13 mouse cellular contexts compared by ENCODE assay signal in genomic region chr5:35895926-35896325, GRCm38 (mm10). TPM values are rescaled to one million over a fixed set of nuclear protein-coding genes. Genes with fewer than 3 reads are reported as not detected.
A peak's percentile ranks its signal among the peaks of the same experiment; 100 is the strongest.
DNase-seq lines count a peak whose midpoint lies in the region; ATAC-seq and TF ChIP-seq lines count a peak whose summit lies in the region.
"Had no signal": no experiment of that assay in that cellular context is flagged by ENCODE, and none has a peak within 500 bp of the region (broad histone marks: within the 10 kb centered on the region; RNA-seq: fewer than 3 reads in every experiment).

No protein-coding gene starts in this region.

- no peak overlapping the region for H3K9ac ChIP-seq in kidney, embryonic 15.5 days
- H3K9ac ChIP-seq in forebrain, postnatal 0 days: no peak overlapping the region
- H3K9ac ChIP-seq in midbrain, postnatal 0 days (replicated peaks; ENCODE audit: low read length, poor library complexity, severe bottlenecking): no peak overlapping the region
- H3K9ac ChIP-seq: embryonic facial prominence, embryonic 12.5 days; liver, embryonic 13.5 days had no signal

- 66% methylated on average over 4 of the region's 4 CpGs for WGBS in kidney, embryonic 15.5 days
- 90% methylated on average over 4 of the region's 4 CpGs for WGBS in forebrain, postnatal 0 days
- 90% methylated on average over 4 of the region's 4 CpGs for WGBS in midbrain, postnatal 0 days

- H3K36me3 ChIP-seq in kidney, embryonic 15.5 days: no peaks in the 10 kb centered on the region
- no peaks in the 10 kb centered on the region for H3K36me3 ChIP-seq in forebrain, postnatal 0 days (ENCODE audit: insufficient read depth)
- H3K36me3 ChIP-seq in midbrain, postnatal 0 days (ENCODE audit: insufficient read depth, low read length): no peaks in the 10 kb centered on the region
- H3K36me3 ChIP-seq: embryonic facial prominence, embryonic 12.5 days; liver, embryonic 13.5 days had no signal

- no peak for TF ChIP-seq CTCF in forebrain, postnatal 0 days (IDR thresholded peaks at IDR 0.05; ENCODE audit: low read depth)
- no peak for TF ChIP-seq CTCF in midbrain, postnatal 0 days (IDR thresholded peaks at IDR 0.05)

- H3K4me1 ChIP-seq in kidney, embryonic 15.5 days: peaks cover 72% of the 10 kb centered on the region
- H3K4me1 ChIP-seq in forebrain, postnatal 0 days (ENCODE audit: insufficient read depth): peaks cover 16% of the 10 kb centered on the region
- peaks cover 12% of the 10 kb centered on the region; the same call in 1 of the 2 replicates for H3K4me1 ChIP-seq in midbrain, postnatal 0 days (ENCODE audit: insufficient read depth, low read length)

- H3K9me3 ChIP-seq in kidney, embryonic 15.5 days (replicated peaks): no peaks in the 10 kb centered on the region
- H3K9me3 ChIP-seq in forebrain, postnatal 0 days (ENCODE audit: low read length): no peaks in the 10 kb centered on the region
- H3K9me3 ChIP-seq in midbrain, postnatal 0 days (ENCODE audit: low read length): no peaks in the 10 kb centered on the region
- H3K9me3 ChIP-seq: embryonic facial prominence, embryonic 12.5 days; liver, embryonic 13.5 days had no signal

- H3K4me3 ChIP-seq in kidney, embryonic 15.5 days (replicated peaks): no peak overlapping the region
- no peak overlapping the region for H3K4me3 ChIP-seq in forebrain, postnatal 0 days (ENCODE audit: low read depth, low read length)
- H3K4me3 ChIP-seq in midbrain, postnatal 0 days (ENCODE audit: low read depth, low read length): no peak overlapping the region
- H3K4me3 ChIP-seq: liver, embryonic 13.5 days had no signal

- H3K27ac ChIP-seq in kidney, embryonic 15.5 days: peak overlapping the region; percentile 11; the same call in 1 of the 2 replicates
- no peak overlapping the region for H3K27ac ChIP-seq in forebrain, postnatal 0 days (ENCODE audit: low read depth, low read length)
- H3K27ac ChIP-seq in midbrain, postnatal 0 days (ENCODE audit: low read depth, low read length): no peak overlapping the region
- H3K27ac ChIP-seq: embryonic facial prominence, embryonic 12.5 days; liver, embryonic 13.5 days had no signal

- DNase-seq in adrenal gland, adult 2 months: peak; percentile 37
- no peak for DNase-seq in adrenal gland, postnatal 25 days
- DNase-seq in kidney, postnatal 10 days: no peak
- no peak for DNase-seq in forebrain, postnatal 0 days
- no peak for DNase-seq in midbrain, postnatal 0 days (ENCODE audit: low spot score)
- DNase-seq in frontal cortex, postnatal 25 days (ENCODE audit: low spot score in 2 of 2): no peak
- DNase-seq: cerebellum, postnatal 25 days; heart, adult 18-20 months; liver, embryonic 13.5 days; lung, postnatal 36 days had no signal

- no peak for ATAC-seq in kidney, embryonic 15.5 days (replicated peaks; ENCODE audit: low FRiP score)
- no peak for ATAC-seq in forebrain, postnatal 0 days
- no peak for ATAC-seq in midbrain, postnatal 0 days (ENCODE audit: low FRiP score)
- no peak for ATAC-seq in inflammation-experienced regulatory T-cells, adult 6 months

- no peak overlapping the region for H3K4me2 ChIP-seq in kidney, embryonic 15.5 days
- H3K4me2 ChIP-seq in forebrain, postnatal 0 days (ENCODE audit: low read depth): 0 out of 2 replicates have a peak overlapping the region, but pooled peaks have one; percentile 84
- peak overlapping the region; percentile 7; the same call in 1 of the 2 replicates for H3K4me2 ChIP-seq in midbrain, postnatal 0 days (ENCODE audit: low read depth, low read length, poor library complexity, severe bottlenecking)
- H3K4me2 ChIP-seq: liver, embryonic 13.5 days had no signal

- H3K27me3 ChIP-seq in kidney, embryonic 15.5 days: peaks cover 4% of the 10 kb centered on the region; the same call in 1 of the 2 replicates
- no peaks in the 10 kb centered on the region for H3K27me3 ChIP-seq in forebrain, postnatal 0 days (ENCODE audit: insufficient read depth, low read length)
- H3K27me3 ChIP-seq in midbrain, postnatal 0 days (ENCODE audit: insufficient read depth, low read length): no peaks in the 10 kb centered on the region
- H3K27me3 ChIP-seq: embryonic facial prominence, embryonic 12.5 days had no signal

RNA-seq across cellular contexts. Expression of gene Afap1, which starts 2.8 kb away (rescaled TPM):
- 10 to 100 TPM; 21.0 to 21.9 TPM for total RNA-seq in adrenal gland, adult 2 months (2021)
- polyA plus RNA-seq in adrenal gland, adult 2 months (2012; rRNA removed): 13.7 TPM in 2 replicates
- total RNA-seq in adrenal gland, postnatal 25 days (2021): 20.4 and 22.6 TPM in 2 replicates
- 24.7 and 25.4 TPM in 2 replicates for polyA plus RNA-seq in kidney, embryonic 15.5 days (2015; fragmentation: Nextera tagmentation; extraction: Ambion mirVana)
- total RNA-seq in forebrain, postnatal 0 days (2014; rRNA removed): 44.2 and 48.2 TPM in 2 replicates
- 45.6 and 49.3 TPM in 2 replicates for polyA plus RNA-seq in forebrain, postnatal 0 days (2015; fragmentation: Nextera tagmentation; extraction: Ambion mirVana)
- 65.4 and 80.9 TPM in 2 replicates for total RNA-seq in midbrain, postnatal 0 days (2014; rRNA removed)
- polyA plus RNA-seq in midbrain, postnatal 0 days (2015; fragmentation: Nextera tagmentation; extraction: Ambion mirVana): 43.5 and 43.8 TPM in 2 replicates
- 1 to 10 TPM; 1.4 to 8.0 (median 7.3) TPM for polyA plus RNA-seq in inflammation-experienced regulatory T-cells, adult 6 months (2017; shearing (Covaris generic))
